Mouse (Mus musculus) stomach, embryonic 14.5 days (tissue): ENCODE measurements around the gene Fus. TPM values are rescaled to one million over a fixed set of nuclear protein-coding genes. Genes with fewer than 3 reads are reported as not detected.
A peak's percentile ranks its signal among the peaks of the same experiment; 100 is the strongest.
"Not testable (repeated sequence)": the region's sequence is repeated elsewhere in the genome, so short reads cannot be mapped to it uniquely, and the experiment has no call there.

Experiments used
- ATAC-seq: fragments of 200-750 bp; cut with Nextera tagmentation; 2 replicates; pipeline ENCODE4 v1.8.0; 2017; ENCODE audit warnings: low read depth, moderate TSS enrichment; ENCODE audit not compliant: insufficient number of reproducible peaks, insufficient read depth, low FRiP score
- H3K27ac ChIP-seq: fragments of 300-500 bp; sonication (generic); 2 replicates; pipeline ENCODE4 v1.5.1; 2014; ENCODE audit warnings: mild to moderate bottlenecking, low read length, moderate library complexity, mixed read lengths
- H3K27me3 ChIP-seq: fragments of 300-500 bp; sonication (generic); 2 replicates; pipeline ENCODE4 v1.6.1; 2014; ENCODE audit warnings: low read length, control low read depth, mixed read lengths; ENCODE audit not compliant: control insufficient read depth, insufficient read depth
- H3K36me3 ChIP-seq: fragments of 300-500 bp; sonication (generic); 2 replicates; pipeline ENCODE4 v1.6.1; 2014; ENCODE audit warnings: mild to moderate bottlenecking, control low read depth, low read length, moderate library complexity, mixed read lengths; ENCODE audit not compliant: control insufficient read depth, insufficient read depth
- H3K4me1 ChIP-seq: fragments of 300-500 bp; sonication (generic); 2 replicates; pipeline ENCODE4 v1.6.1; 2014; ENCODE audit warnings: low read length, control low read depth, mixed read lengths; ENCODE audit not compliant: control insufficient read depth, insufficient read depth
- H3K4me2 ChIP-seq: fragments of 300-500 bp; sonication (generic); replicated peaks from 2 replicates; pipeline ENCODE4 v1.6.1; 2014; ENCODE audit warnings: low read depth, low read length, control low read depth
- H3K4me3 ChIP-seq: fragments of 300-500 bp; sonication (generic); 2 replicates; pipeline ENCODE4 v1.5.1; 2014; ENCODE audit warnings: low read depth, low read length, control low read depth
- H3K9ac ChIP-seq: fragments of 300-500 bp; sonication (generic); replicated peaks from 2 replicates; pipeline ENCODE4 v1.6.1; 2014; ENCODE audit warnings: low read depth, mild to moderate bottlenecking, control low read depth, low read length, moderate library complexity, mixed read lengths
- H3K9me3 ChIP-seq: fragments of 300-500 bp; sonication (generic); 2 replicates; pipeline ENCODE4 v1.6.1; 2016; ENCODE audit warnings: low read depth, low read length, control low read depth; ENCODE audit not compliant: control insufficient read depth
- WGBS: fragments of 180-500 bp; shearing (Covaris S2); extraction: QIAGEN DNeasy Blood & Tissue Kit; methylation state at CpG from one replicate; pipeline ENCODE4 v1.1.7; 2014; 5-methylcytosine and 5-hydroxymethylcytosine counted together
- polyA plus RNA-seq: library from polyadenylated mRNA; unstranded; fragments of >200 nt; fragmentation: Nextera tagmentation; extraction: Ambion mirVana; gene quantifications from 2 replicates; pipeline ENCODE4 v1.2.1, GENCODE M21; 2014

Fus gene
- polyA plus RNA-seq, 1 experiment from 2014 or later: 72.4 TPM

GRCm38 (mm10) chr7:127935028-127935722 is 32.1 kb upstream of the Fus start:
- no peaks in the 10 kb centered on the region for H3K36me3 ChIP-seq
- peaks cover 29% of the 10 kb centered on the region for H3K4me1 ChIP-seq
- no peaks in the 10 kb centered on the region for H3K9me3 ChIP-seq
- H3K9ac ChIP-seq: peak overlapping the region; percentile 69
- H3K27me3 ChIP-seq: no peaks in the 10 kb centered on the region
- 6% methylated on average over 32 of the region's 32 CpGs for WGBS
- H3K4me2 ChIP-seq: peak overlapping the region; percentile 97
- H3K27ac ChIP-seq: peak overlapping the region; percentile 83; the same call in 1 of the 2 replicates
- peak; percentile 92 for ATAC-seq
- peak overlapping the region; percentile 63 for H3K4me3 ChIP-seq

- Histone ChIP-seq H3K36me3 (no peaks in the 10 kb centered on the region), H3K4me3 (peak overlapping the region; percentile 63), H3K27ac (peak overlapping the region; percentile 83), H3K27me3 (no peaks in the 10 kb centered on the region), H3K9me3 (no peaks in the 10 kb centered on the region), H3K4me1 (peaks cover 29% of the 10 kb centered on the region), H3K4me2 (peak overlapping the region; percentile 97), H3K9ac (peak overlapping the region; percentile 69)
- ATAC-seq: peak; percentile 2; the same call in 1 of the 2 replicates
- 1% methylated on average over 38 of the region's 38 CpGs for WGBS
Measured at GRCm38 (mm10) chr7:127935748-127936159, 31.5 kb upstream of the Fus start.

GRCm38 (mm10) chr7:127936216-127936884 is 30.9 kb upstream of the Fus start:
- Histone ChIP-seq H3K27me3 (no peaks in the 10 kb centered on the region), H3K4me1 (peaks cover 26% of the 10 kb centered on the region), H3K4me3 (peak overlapping the region; percentile 63), H3K4me2 (peak overlapping the region; percentile 97), H3K36me3 (no peaks in the 10 kb centered on the region), H3K9ac (peak overlapping the region; percentile 69), H3K9me3 (no peaks in the 10 kb centered on the region), H3K27ac (no peak overlapping the region)
- no peak for ATAC-seq
- 52% methylated on average over 18 of the region's 18 CpGs for WGBS

- H3K4me2 ChIP-seq, H3K36me3 ChIP-seq, H3K9ac ChIP-seq, H3K9me3 ChIP-seq, H3K27me3 ChIP-seq, H3K4me3 ChIP-seq, H3K4me1 ChIP-seq, H3K27ac ChIP-seq, ATAC-seq: not testable (repeated sequence)
- 69% methylated on average over 2 of the region's 2 CpGs for WGBS
Measured at GRCm38 (mm10) chr7:127942097-127942496, 25.2 kb upstream of the Fus start.

- Histone ChIP-seq H3K4me3 (no peak overlapping the region), H3K27me3 (no peaks in the 10 kb centered on the region), H3K9ac (no peak overlapping the region), H3K4me1 (no peaks in the 10 kb centered on the region), H3K27ac (no peak overlapping the region), H3K9me3 (no peaks in the 10 kb centered on the region), H3K4me2 (no peak overlapping the region), H3K36me3 (no peaks in the 10 kb centered on the region)
- peak; percentile 68; the same call in 1 of the 2 replicates for ATAC-seq
- 8% methylated on average over 23 of the region's 23 CpGs for WGBS
Measured at GRCm38 (mm10) chr7:127944614-127945013, 22.6 kb upstream of the Fus start.

GRCm38 (mm10) chr7:127946470-127947023 is 20.7 kb upstream of the Fus start, which contains the start of gene Prss36:
Prss36 (minus strand) TSS chr7:127946725.
- peak; percentile 75 for ATAC-seq
- no peaks in the 10 kb centered on the region for H3K27me3 ChIP-seq
- no peaks in the 10 kb centered on the region for H3K9me3 ChIP-seq
- no peaks in the 10 kb centered on the region for H3K4me1 ChIP-seq
- no peaks in the 10 kb centered on the region for H3K36me3 ChIP-seq
- 67% methylated on average over 6 of the region's 6 CpGs for WGBS
- no peak within 1 kb of the TSS for H3K9ac ChIP-seq
- H3K4me3 ChIP-seq: no peak within 1 kb of the TSS
- H3K27ac ChIP-seq: no peak within 1 kb of the TSS
- no peak within 1 kb of the TSS for H3K4me2 ChIP-seq

- H3K27ac ChIP-seq: no peak overlapping the region
- no peaks in the 10 kb centered on the region for H3K4me1 ChIP-seq
- WGBS: 36% methylated on average over 13 of the region's 13 CpGs
- ATAC-seq: no peak
- no peaks in the 10 kb centered on the region for H3K9me3 ChIP-seq
- no peaks in the 10 kb centered on the region for H3K27me3 ChIP-seq
- H3K36me3 ChIP-seq: no peaks in the 10 kb centered on the region
- H3K4me3 ChIP-seq: no peak overlapping the region
- H3K4me2 ChIP-seq: no peak overlapping the region
- H3K9ac ChIP-seq: no peak overlapping the region
Measured at GRCm38 (mm10) chr7:127952864-127953581, 14.2 kb upstream of the Fus start.

- ATAC-seq: no peak
- no peak overlapping the region for H3K27ac ChIP-seq
- no peaks in the 10 kb centered on the region for H3K4me1 ChIP-seq
- no peaks in the 10 kb centered on the region for H3K36me3 ChIP-seq
- H3K4me2 ChIP-seq: no peak overlapping the region
- no peaks in the 10 kb centered on the region for H3K9me3 ChIP-seq
- H3K27me3 ChIP-seq: no peaks in the 10 kb centered on the region
- 61% methylated on average over 5 of the region's 5 CpGs for WGBS
- no peak overlapping the region for H3K4me3 ChIP-seq
- H3K9ac ChIP-seq: no peak overlapping the region
Measured at GRCm38 (mm10) chr7:127959364-127959763, 7.9 kb upstream of the Fus start.
